Mouse (Mus musculus) spleen, adult 10 weeks (tissue): ENCODE data around the gene Echs1. TPM values are rescaled to one million over a fixed set of nuclear protein-coding genes. Genes with fewer than 3 reads are reported as not detected.

ENCODE experiments used
- polyA plus RNA-seq: library from polyadenylated mRNA; stranded (reverse); fragments of 350-450 nt; fragmentation: Illumina TruSeq; extraction: RNeasy Lipid Tissue Mini Kit (QIAGEN cat#74804); gene quantifications from one replicate; pipeline ENCODE4 v1.2.3, GENCODE M21; 2015; ENCODE audit warnings: low replicate concordance; ENCODE audit not compliant: insufficient read depth

The Echs1 gene
- polyA plus RNA-seq, result 39.4 TPM

DNA sequence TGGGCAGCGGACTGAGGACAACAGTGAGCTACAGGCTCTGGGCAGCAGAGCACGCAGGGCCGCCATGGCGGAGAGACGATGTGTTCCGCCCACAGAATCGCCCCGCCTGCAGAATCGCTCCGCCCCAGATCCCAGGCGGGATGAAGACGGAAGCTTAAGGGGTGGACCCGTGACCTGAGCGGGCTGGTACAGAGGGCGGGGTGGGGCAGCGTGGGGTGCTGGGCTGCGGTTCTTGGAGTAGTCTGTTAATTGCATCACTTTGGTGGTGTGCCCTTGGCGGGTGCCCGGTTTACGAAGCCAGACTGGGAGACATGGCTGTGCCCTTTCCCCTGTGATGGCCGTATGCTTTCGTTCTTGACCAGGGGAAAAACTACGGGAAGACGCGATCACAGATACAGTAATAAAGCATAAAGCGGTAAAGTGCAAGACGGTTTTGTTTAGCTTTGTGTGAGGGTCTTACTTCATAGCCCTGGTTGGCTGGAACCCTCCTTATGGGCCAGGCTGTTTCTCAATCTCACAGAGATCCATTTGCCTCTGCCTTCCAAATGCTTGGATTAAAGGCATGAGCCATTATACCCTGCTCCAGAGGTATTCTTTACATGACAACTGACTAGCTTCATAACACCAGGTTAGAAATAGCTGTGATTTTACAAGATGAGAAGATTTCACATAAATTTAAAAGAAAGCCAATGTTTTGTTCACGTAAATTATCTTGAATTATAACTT lies at the start of gene Echs1:
Gene Echs1 (minus strand): TSS at position 148 of the 726 bp plus-strand sequence.

DNA sequence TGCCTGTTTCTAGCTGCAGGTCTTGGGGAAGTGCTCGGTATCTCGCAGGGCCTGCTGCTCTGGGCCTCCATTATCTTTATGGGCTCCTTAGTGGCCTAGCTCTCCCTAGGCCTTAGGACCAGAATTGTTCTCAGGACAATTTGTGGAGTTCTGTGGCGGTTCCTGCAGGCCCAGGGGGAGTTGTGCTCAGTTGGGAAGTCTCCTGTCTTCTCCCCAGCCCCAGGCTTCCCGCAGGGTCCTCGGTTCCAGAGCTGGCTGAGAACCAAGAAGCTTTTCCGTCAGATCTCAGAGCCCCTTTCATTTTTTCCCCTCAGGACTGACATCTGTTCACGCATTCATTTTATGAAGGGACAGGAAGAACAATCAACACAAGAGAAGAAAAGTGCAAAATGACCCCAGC lies 48.4 kb upstream of the Echs1 start, which contains the start of gene Olfr522:
Gene Olfr522 (minus strand): TSS at position 101 of the 400 bp plus-strand sequence.

GRCm38 (mm10) chr7:140154218-140154927 lies 38.1 kb upstream of the Echs1 start, which contains the start of gene Sprn:
Sprn (minus strand) TSS chr7:140154877.

GRCm38 (mm10) chr7:140137135-140138020 lies 21.1 kb upstream of the Echs1 start, which contains the start of gene Mtg1:
Mtg1 (plus strand) TSS chr7:140137564.

GRCm38 (mm10) chr7:140115583-140116328 lies 520 bp downstream of the Echs1 start, which contains the start of gene Paox:
Paox (plus strand) TSS chr7:140115799.

GRCm38 (mm10) chr7:140101993-140102860 lies 14.0 kb downstream of the Echs1 start, which contains the start of gene Fuom:
Fuom (minus strand) TSS chr7:140102441.

GRCm38 (mm10) chr7:140092924-140093528 lies 23.2 kb downstream of the Echs1 start, which contains the start of gene Prap1:
Prap1 (plus strand) TSS chr7:140093395.

GRCm38 (mm10) chr7:140082242-140082678 lies 34.0 kb downstream of the Echs1 start, which contains the start of gene Caly:
Caly (minus strand) TSS chr7:140082548.

Other genes starting within 250 kb of the Echs1 start
- gene Kndc1, start 221.8 kb downstream of the Echs1 start, polyA plus RNA-seq, result 0.12 TPM
- gene Utf1, start 172.7 kb downstream of the Echs1 start, polyA plus RNA-seq, result 0.19 TPM
- not detected for gene 6430531B16Rik, start 137.7 kb downstream of the Echs1 start, polyA plus RNA-seq
- gene Adam8, start 123.9 kb downstream of the Echs1 start, polyA plus RNA-seq, result 15.3 TPM
- 39.7 TPM for gene Zfp511, start 80.1 kb downstream of the Echs1 start, polyA plus RNA-seq
- 21.8 TPM for gene Tubgcp2, start 79.8 kb downstream of the Echs1 start, polyA plus RNA-seq
- gene Msx3, start 67.4 kb downstream of the Echs1 start, polyA plus RNA-seq, result not detected
- not detected for gene Caly, start 33.9 kb downstream of the Echs1 start, polyA plus RNA-seq
- gene Prap1, start 23.1 kb downstream of the Echs1 start, polyA plus RNA-seq, result not detected
- 3.8 TPM for gene Fuom, start 14.0 kb downstream of the Echs1 start, polyA plus RNA-seq
- 9.2 TPM for gene Paox, start 677 bp downstream of the Echs1 start, polyA plus RNA-seq
- gene Mtg1, start 21.1 kb upstream of the Echs1 start, polyA plus RNA-seq, result 17.2 TPM
- gene Sprn, start 38.4 kb upstream of the Echs1 start, polyA plus RNA-seq, result 0.19 TPM
- not detected for gene Olfr522, start 48.3 kb upstream of the Echs1 start, polyA plus RNA-seq
- gene Olfr523, start 56.7 kb upstream of the Echs1 start, polyA plus RNA-seq, result not detected
- not detected for gene Olfr524, start 89.5 kb upstream of the Echs1 start, polyA plus RNA-seq
- 0.58 TPM for gene Cd163l1, start 101.8 kb upstream of the Echs1 start, polyA plus RNA-seq
- gene 5830411N06Rik, start 130.8 kb upstream of the Echs1 start, polyA plus RNA-seq, result 1.0 TPM
- not detected for gene Olfr525, start 204.4 kb upstream of the Echs1 start, polyA plus RNA-seq
- gene Olfr527, start 217.5 kb upstream of the Echs1 start, polyA plus RNA-seq, result not detected
- 0.25 TPM for gene Olfr60, start 245.2 kb upstream of the Echs1 start, polyA plus RNA-seq